Mouse (Mus musculus) inflammation-experienced regulatory T-cells, adult 16 weeks (primary cell): Measurements from ENCODE around the gene Gstm4. TPM values are rescaled to one million over a fixed set of nuclear protein-coding genes. Genes with fewer than 3 reads are reported as not detected.

Experiments
- polyA plus RNA-seq: library from polyadenylated mRNA; unstranded; fragments of 100-300 nt; shearing (Covaris generic); gene quantifications from one replicate; pipeline ENCODE4 v1.2.1, GENCODE M21; 2017

Gene Gstm4
- 10.0 TPM for polyA plus RNA-seq

DNA sequence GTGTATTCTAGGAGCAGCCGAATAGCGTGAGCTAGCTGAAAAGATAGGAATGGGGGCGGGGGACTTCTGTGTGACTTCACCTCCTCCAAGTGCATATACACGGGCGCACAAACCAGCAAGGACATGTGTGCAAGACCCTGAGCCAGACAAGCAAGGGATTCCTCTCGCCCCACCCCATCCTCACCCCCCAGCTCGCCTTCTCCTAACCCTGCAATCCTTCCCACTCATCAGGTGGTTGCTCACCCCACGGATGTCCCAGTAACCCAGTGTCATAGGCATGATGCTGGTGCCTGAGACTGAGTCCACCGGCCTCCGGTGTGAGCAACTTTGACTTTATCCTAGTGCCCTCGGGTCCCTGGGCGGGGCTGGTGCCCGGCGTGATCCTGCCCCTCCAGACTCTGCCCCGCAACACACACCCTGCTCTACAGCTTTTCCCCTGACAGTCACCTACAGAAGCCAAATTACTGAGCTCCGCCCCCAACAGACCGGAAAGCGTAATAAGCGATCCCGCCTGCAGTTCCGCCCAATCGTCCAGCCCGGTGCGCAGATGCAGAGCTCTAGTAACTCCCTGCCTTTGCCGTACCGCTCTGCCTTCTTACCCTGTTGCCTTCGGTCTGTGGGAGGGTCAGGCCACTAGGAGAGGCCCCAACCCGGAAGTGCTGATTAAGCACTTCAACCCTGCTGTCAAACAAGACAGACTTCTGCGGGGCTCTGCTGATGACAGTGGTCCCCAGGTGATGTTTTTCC is at the start of gene Gstm4:
Gene Gstm4, minus strand, starts transcription at position 501 of the 747 bp plus-strand sequence.

GRCm38 (mm10) chr3:108092536-108093115 is 47.9 kb upstream of the Gstm4 start, which contains the start of gene Gnat2:
Gene Gnat2 (plus strand): TSS chr3:108092789.

GRCm38 (mm10) chr3:108086470-108086979 is 41.8 kb upstream of the Gstm4 start, which contains the start of gene Ampd2:
Gene Ampd2 (minus strand): TSS chr3:108086651.

DNA sequence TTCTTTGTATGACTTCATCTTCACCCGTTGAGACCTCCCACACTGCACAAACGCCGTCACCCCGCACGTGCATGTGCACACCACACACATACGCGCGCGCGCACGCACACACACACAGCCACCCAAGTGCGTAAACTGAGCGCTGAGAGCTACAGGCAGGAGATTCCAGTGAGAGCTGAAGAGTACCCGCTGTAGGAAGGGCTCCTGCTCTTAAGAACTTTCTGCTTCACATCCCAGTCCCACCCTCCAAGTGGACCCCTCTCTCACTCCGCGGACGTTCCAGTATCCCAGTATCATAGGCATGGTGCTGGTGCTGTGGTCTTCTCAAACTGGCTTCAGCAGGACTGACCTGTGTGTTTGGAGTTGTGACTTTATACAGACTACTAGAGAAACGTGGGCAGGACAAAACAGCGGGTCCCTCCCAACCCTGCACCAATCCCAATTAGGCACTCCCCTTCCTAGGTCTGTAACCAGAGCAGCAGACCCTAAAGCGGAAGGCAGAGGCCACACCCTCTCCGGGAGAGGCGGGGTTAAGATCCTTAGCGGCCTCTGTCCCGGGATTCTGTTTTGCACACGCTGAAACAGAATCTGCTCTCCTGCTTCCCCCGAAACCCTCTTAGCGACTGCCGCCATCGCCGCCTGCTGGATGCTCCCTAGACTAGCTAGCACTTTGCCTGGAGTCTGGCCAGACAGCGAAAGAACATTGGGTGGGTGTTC is 27.1 kb downstream of the Gstm4 start, which contains the start of gene Gstm1:
Gene Gstm1, minus strand, starts transcription at position 501 of the 717 bp plus-strand sequence.

Other genes with a start within 250 kb of the Gstm4 start
- gene Eps8l3, start 167.7 kb downstream of the Gstm4 start, polyA plus RNA-seq: not detected
- gene Gstm5, start 149.1 kb downstream of the Gstm4 start, polyA plus RNA-seq: 2.5 TPM
- 0.78 TPM for gene Gstm7, start 113.1 kb downstream of the Gstm4 start, polyA plus RNA-seq
- not detected for gene Gstm6, start 101.1 kb downstream of the Gstm4 start, polyA plus RNA-seq
- not detected for gene Gstm3, start 75.6 kb downstream of the Gstm4 start, polyA plus RNA-seq
- gene Gstm2, start 58.4 kb downstream of the Gstm4 start, polyA plus RNA-seq: not detected
- gene Gstm1, start 26.9 kb downstream of the Gstm4 start, polyA plus RNA-seq: 4.3 TPM
- gene Ampd2, start 41.8 kb upstream of the Gstm4 start, polyA plus RNA-seq: 71.3 TPM
- not detected for gene Gnat2, start 47.9 kb upstream of the Gstm4 start, polyA plus RNA-seq
- 238 TPM for gene Gnai3, start 101.3 kb upstream of the Gstm4 start, polyA plus RNA-seq
- gene Gpr61, start 110.0 kb upstream of the Gstm4 start, polyA plus RNA-seq: not detected
- 0.33 TPM for gene Amigo1, start 141.4 kb upstream of the Gstm4 start, polyA plus RNA-seq
- gene Cyb561d1, start 156.3 kb upstream of the Gstm4 start, polyA plus RNA-seq: 29.4 TPM
- 9.8 TPM for gene Atxn7l2, start 166.0 kb upstream of the Gstm4 start, polyA plus RNA-seq
- not detected for gene Sypl2, start 181.8 kb upstream of the Gstm4 start, polyA plus RNA-seq
- gene Psma5, start 212.0 kb upstream of the Gstm4 start, polyA plus RNA-seq: 143 TPM
- 0.10 TPM for gene Sort1, start 239.2 kb upstream of the Gstm4 start, polyA plus RNA-seq